Mouse (Mus musculus): Measurements from ENCODE around the gene Hnf1b. TPM values are rescaled to one million over a fixed set of nuclear protein-coding genes. Genes with fewer than 3 reads are reported as not detected.

Gene Hnf1b
- total and polyA plus RNA-seq, 3 experiments: 0.11 to 3.0 (median 0.42) TPM

DNA sequence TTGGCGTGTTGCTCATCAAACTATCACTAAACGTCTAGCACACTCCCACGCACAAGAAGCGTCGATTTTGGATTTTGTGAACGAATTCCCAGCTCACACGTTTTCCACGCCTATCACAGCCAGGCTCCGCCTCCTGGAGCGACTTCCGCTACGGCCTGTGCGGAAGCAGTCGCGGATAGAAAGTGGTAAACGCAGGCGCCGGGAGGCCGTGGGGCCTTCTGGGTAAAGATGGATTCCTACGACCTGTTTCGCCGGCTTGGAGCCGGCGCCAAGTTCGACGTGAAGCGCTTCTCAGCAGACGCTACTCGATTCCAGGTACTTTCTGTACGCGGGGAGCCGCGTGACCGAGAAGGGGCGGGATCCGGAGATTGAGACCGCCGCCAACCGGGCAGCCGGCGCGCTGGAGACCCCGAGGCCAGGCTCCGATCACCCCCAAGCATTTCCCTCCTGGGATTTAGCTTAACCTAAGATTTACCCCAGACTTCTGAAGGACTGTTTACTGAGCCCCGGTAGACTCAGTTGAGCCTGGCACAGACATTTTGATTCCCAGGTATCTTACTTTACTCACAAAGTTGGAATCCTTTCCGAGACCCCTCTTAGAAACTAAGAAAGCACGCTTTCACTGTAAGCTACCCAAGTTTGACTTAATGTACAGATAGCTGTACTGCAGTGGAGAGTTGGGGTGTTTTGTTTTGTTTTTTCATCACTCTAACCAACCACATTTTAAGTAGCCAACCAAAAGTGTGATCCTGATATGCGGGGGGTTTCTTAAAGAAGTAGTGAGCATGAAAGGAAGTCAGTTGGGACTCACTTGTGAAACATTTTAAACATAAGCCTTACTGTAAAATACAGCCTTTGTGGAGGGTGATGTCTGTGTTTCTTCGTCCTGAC is 92.3 kb downstream of the Hnf1b start, which contains the start of gene Ddx52 (continued):
- TF ChIP-seq GABPA (IDR thresholded peaks at IDR 0.05; ENCODE audit: insufficient replicate concordance, low read depth, low read length) (peak; percentile 45; the same call in 1 of the 2 replicates), USF1 (IDR thresholded peaks at IDR 0.05; ENCODE audit: low read depth, low read length) (no peak), ZKSCAN1 (IDR thresholded peaks at IDR 0.05; ENCODE audit: borderline replicate concordance, low read depth, low read length) (no peak), MAX (IDR thresholded peaks at IDR 0.05; ENCODE audit: low read length) (peak; percentile 95), PAX5 (IDR thresholded peaks at IDR 0.05; ENCODE audit: low read length) (no peak), CHD2 (IDR thresholded peaks at IDR 0.05; ENCODE audit: low read length) (no peak), SIN3A (IDR thresholded peaks at IDR 0.05; ENCODE audit: low read length) (peak; percentile 91; the same call in 1 of the 2 replicates), CTCF (conservative IDR thresholded peaks at IDR 0.05 in 1 of 2, IDR thresholded peaks at IDR 0.05 in 1 of 2; ENCODE audit: low read depth in 2 of 2, low read length in 2 of 2) (no peak), RCOR1 (conservative IDR thresholded peaks at IDR 0.05; ENCODE audit: low read depth, low read length) (peak; percentile 26; the same call in 1 of the 2 replicates), CHD1 (IDR thresholded peaks at IDR 0.05; ENCODE audit: low read depth, low read length) (no peak), USF2 (conservative IDR thresholded peaks at IDR 0.05; ENCODE audit: low read depth, low read length) (peak; percentile 33; the same call in 1 of the 2 replicates)

Other genes with a start within 250 kb of the Hnf1b start
- not detected in 2 replicates for gene Rpl9-ps1, start 204.4 kb upstream of the Hnf1b start, total RNA-seq (2012; rRNA removed)
- gene Rpl9-ps1, start 204.4 kb upstream of the Hnf1b start, total RNA-seq (2014; rRNA removed): not detected in 2 replicates
- not detected in 2 replicates for gene Rpl9-ps1, start 204.4 kb upstream of the Hnf1b start, polyA plus RNA-seq (2012; ENCODE audit: insufficient read length, low read depth)
- 3.2 and 5.0 TPM in 2 replicates for gene Ccl3, start 200.7 kb upstream of the Hnf1b start, total RNA-seq (2012; rRNA removed)
- gene Ccl3, start 200.7 kb upstream of the Hnf1b start, total RNA-seq (2014; rRNA removed): 6.7 and 10.6 TPM in 2 replicates
- 15.6 and 18.4 TPM in 2 replicates for gene Ccl3, start 200.7 kb upstream of the Hnf1b start, polyA plus RNA-seq (2012; ENCODE audit: insufficient read length, low read depth)
- gene Ccl4, start 187.5 kb upstream of the Hnf1b start, total RNA-seq (2012; rRNA removed): 6.9 and 7.2 TPM in 2 replicates
- 7.6 and 12.7 TPM in 2 replicates for gene Ccl4, start 187.5 kb upstream of the Hnf1b start, total RNA-seq (2014; rRNA removed)
- 24.2 and 26.1 TPM in 2 replicates for gene Ccl4, start 187.5 kb upstream of the Hnf1b start, polyA plus RNA-seq (2012; ENCODE audit: insufficient read length, low read depth)
- gene Wfdc17, start 146.1 kb upstream of the Hnf1b start, total RNA-seq (2012; rRNA removed): not detected in 2 replicates
- gene Wfdc17, start 146.1 kb upstream of the Hnf1b start, total RNA-seq (2014; rRNA removed): not detected in 2 replicates
- not detected in 2 replicates for gene Wfdc17, start 146.1 kb upstream of the Hnf1b start, polyA plus RNA-seq (2012; ENCODE audit: insufficient read length, low read depth)
- gene Wfdc18, start 141.0 kb upstream of the Hnf1b start, total RNA-seq (2012; rRNA removed): not detected in 2 replicates
- gene Wfdc18, start 141.0 kb upstream of the Hnf1b start, total RNA-seq (2014; rRNA removed): not detected in 2 replicates
- gene Wfdc18, start 141.0 kb upstream of the Hnf1b start, polyA plus RNA-seq (2012; ENCODE audit: insufficient read length, low read depth): not detected in 2 replicates
- gene Wfdc21, start 103.1 kb upstream of the Hnf1b start, total RNA-seq (2012; rRNA removed): 1.6 and 3.3 TPM in 2 replicates
- gene Wfdc21, start 103.1 kb upstream of the Hnf1b start, total RNA-seq (2014; rRNA removed): 8.3 and 14.7 TPM in 2 replicates
- 2.6 and 3.4 TPM in 2 replicates for gene Wfdc21, start 103.1 kb upstream of the Hnf1b start, polyA plus RNA-seq (2012; ENCODE audit: insufficient read length, low read depth)
- gene Heatr6, start 96.4 kb upstream of the Hnf1b start, total RNA-seq (2012; rRNA removed): 17.6 and 18.3 TPM in 2 replicates
- gene Heatr6, start 96.4 kb upstream of the Hnf1b start, total RNA-seq (2014; rRNA removed): 14.9 and 17.4 TPM in 2 replicates
- 21.0 and 24.4 TPM in 2 replicates for gene Heatr6, start 96.4 kb upstream of the Hnf1b start, polyA plus RNA-seq (2012; ENCODE audit: insufficient read length, low read depth)
- gene Ddx52, start 92.0 kb downstream of the Hnf1b start, total RNA-seq (2012; rRNA removed): 54.2 and 64.5 TPM in 2 replicates
- gene Ddx52, start 92.0 kb downstream of the Hnf1b start, total RNA-seq (2014; rRNA removed): 104 and 132 TPM in 2 replicates
- 93.7 and 102 TPM in 2 replicates for gene Ddx52, start 92.0 kb downstream of the Hnf1b start, polyA plus RNA-seq (2012; ENCODE audit: insufficient read length, low read depth)
- 13.3 and 15.8 TPM in 2 replicates for gene Synrg, start 114.4 kb downstream of the Hnf1b start, total RNA-seq (2012; rRNA removed)
- gene Synrg, start 114.4 kb downstream of the Hnf1b start, total RNA-seq (2014; rRNA removed): 8.2 and 9.5 TPM in 2 replicates
- gene Synrg, start 114.4 kb downstream of the Hnf1b start, polyA plus RNA-seq (2012; ENCODE audit: insufficient read length, low read depth): 21.3 and 25.2 TPM in 2 replicates
- 70.6 and 124 TPM in 2 replicates for gene Dusp14, start 219.2 kb downstream of the Hnf1b start, total RNA-seq (2012; rRNA removed)
- gene Dusp14, start 219.2 kb downstream of the Hnf1b start, total RNA-seq (2014; rRNA removed): 101 and 127 TPM in 2 replicates
- 43.0 and 52.7 TPM in 2 replicates for gene Dusp14, start 219.2 kb downstream of the Hnf1b start, polyA plus RNA-seq (2012; ENCODE audit: insufficient read length, low read depth)